Mouse (Mus musculus) adrenal gland, postnatal 36 days (tissue): Measurements from ENCODE around the gene Dhx30. TPM values are rescaled to one million over a fixed set of nuclear protein-coding genes. Genes with fewer than 3 reads are reported as not detected.
A peak's percentile ranks its signal among the peaks of the same experiment; 100 is the strongest.
"Not testable (repeated sequence)": the region's sequence is repeated elsewhere in the genome, so short reads cannot be mapped to it uniquely, and the experiment has no call there.

Experiments used
- DNase-seq, 2 experiments: peaks; one replicate each; pipeline ENCODE4 v3.0.0; 2021; ENCODE audit warnings: mixed read lengths in 1 of 2
- long read RNA-seq, 2 experiments: library from polyadenylated mRNA; stranded (forward); transcript quantifications; one replicate each; pipeline ENCODE4 v2.0.0; 2021; ENCODE audit warnings: borderline sequencing depth in 2 of 2
- total RNA-seq, 2 experiments: library from RNA; stranded (reverse); gene quantifications; 2 replicates each; pipeline ENCODE4 v1.2.3; 2021

Gene Dhx30
- 100 to 1,000 TPM in 1 of 2 experiments, 10 to 100 TPM in 1; 99.2 to 103 TPM for total RNA-seq
- long read RNA-seq, experiment 1, full-length matches to known transcripts = 20 of 61 reads
- long read RNA-seq, experiment 1, partial matches to known transcripts = 31 of 61 reads
- long read RNA-seq, experiment 1, other reads (novel, unspliced or antisense) = 10 of 61 reads
- long read RNA-seq, experiment 2, full-length matches to known transcripts = 13 of 20 reads
- long read RNA-seq, experiment 2, partial matches to known transcripts = 2 of 20 reads
- long read RNA-seq, experiment 2, other reads (novel, unspliced or antisense) = 5 of 20 reads

DNA sequence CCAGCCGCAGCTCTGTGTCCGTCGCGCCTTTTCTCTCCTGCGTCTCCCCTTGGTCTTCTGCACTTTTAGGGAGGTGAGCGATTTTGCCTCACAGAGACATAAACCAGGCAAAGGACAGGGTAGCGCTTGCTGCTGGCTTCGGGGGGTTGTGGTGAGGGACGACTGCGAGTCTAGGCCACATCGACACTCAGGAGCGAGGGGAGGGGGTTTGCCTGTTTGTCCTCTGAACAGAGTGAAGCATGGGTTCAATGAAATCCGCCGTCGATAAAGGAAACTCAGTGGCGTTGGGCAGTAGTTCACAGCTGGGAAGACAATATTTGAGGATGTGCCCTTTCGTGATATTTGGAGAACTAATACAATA, at the start of gene Dhx30:
TSS of gene Dhx30 (minus strand) at position 52 of the 361 bp plus-strand sequence.
- no peak for DNase-seq

DNA sequence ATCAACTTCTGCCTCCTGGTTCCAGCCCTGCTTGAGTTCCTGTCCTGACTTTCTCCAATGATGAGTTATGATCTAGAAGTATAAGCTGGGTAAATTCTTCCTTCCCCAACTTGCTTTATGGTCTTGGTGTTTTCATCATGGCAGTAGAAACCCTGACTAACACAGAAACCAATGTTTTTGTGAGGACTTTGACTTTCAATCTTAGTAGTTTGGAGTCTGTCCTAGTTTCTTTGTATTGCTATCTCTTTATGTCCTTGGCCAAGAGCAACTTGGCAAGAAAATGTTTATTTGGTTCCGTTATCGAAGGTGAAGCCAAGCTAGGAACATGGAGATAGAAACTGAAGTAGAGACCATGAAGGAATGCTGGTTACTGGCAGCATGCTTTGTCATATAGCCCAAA, 45.4 kb upstream of the Dhx30 start:
- DNase-seq = no peak

DNA sequence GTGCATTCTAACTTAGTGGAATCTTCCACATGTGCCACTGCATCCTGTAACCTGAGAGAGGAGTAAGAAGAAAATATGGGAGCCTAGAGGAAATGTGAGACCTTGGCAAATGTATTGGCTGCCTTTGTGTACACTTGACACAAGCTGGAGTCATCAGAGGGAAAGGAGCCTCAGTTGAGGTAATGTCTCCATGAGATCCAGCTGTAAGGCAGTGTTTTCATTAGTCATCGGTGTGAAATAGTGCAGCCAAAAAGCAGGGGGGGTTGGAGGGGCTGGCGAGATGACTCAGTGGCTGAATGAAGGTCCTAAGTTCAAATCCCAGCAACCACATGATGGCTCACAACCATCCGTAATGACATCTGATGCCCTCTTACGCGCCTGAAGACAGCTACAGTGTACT, 44.8 kb upstream of the Dhx30 start:
- DNase-seq = peak; percentile 26 to 30

- not testable (repeated sequence) for DNase-seq
Measured at GRCm38 (mm10) chr9:110160486-110160885, 42.9 kb upstream of the Dhx30 start.

DNA sequence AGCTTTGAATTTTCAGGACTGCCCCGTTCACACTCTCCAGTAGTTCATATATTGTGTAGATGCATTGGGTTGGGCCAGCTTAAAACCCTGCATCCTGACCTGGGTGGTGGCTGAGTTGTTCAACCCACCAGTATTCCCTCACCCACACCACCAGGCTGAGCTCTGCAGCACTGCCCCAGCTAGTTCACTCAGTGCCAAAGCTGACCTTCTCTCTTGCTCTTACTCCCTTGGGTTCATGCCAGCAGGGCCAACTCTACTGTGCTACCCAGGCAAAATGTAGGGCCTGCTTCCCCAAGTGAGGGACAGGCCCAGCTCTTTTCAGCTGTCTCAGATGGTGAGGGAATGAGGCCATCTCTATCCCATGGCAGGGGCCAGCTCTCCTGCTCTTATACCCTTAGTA, 41.4 kb upstream of the Dhx30 start:
- peak; percentile 74 to 80 for DNase-seq

DNA sequence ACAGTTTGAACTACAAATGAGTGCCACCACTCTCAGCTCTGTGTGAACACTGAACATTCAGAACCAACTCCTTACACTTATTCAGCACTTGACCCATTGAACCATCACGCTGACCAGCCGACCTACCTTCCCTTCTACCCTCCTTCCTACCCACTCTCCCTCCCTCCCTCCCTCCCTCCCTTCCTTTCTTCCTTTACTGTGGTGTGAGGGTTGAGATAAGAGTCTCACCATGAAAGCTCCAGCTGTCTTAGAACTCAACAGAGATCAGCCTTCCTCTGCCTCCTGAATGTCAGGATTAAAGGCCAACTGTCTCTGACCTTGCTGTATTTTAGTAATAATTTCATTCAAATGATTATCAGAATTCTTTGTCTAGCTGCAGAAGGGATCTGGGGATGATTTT, 31.0 kb upstream of the Dhx30 start:
- no peak for DNase-seq

DNA sequence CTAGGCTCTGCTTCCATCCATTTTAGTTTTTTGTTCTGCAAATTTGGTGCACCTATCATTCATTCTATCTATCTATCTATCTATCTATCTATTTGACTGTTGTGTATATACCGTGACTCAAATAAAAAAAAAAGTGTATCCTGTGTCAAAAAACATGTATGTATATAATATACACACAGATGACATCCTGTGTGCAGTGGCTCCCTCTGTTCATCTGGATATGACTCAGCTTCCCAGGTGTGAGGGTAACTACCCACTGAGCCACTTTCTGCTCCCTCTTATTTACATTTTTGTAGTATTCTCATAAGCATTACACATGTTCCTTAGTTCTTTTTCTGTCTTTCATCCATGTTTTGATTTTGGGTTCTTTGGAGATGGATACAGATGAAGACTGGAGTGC, 24.5 kb upstream of the Dhx30 start:
- DNase-seq = no peak

GRCm38 (mm10) chr9:110139119-110139518, 21.5 kb upstream of the Dhx30 start:
- DNase-seq = no peak

GRCm38 (mm10) chr9:110134176-110134575, 16.5 kb upstream of the Dhx30 start:
- no peak for DNase-seq

DNA sequence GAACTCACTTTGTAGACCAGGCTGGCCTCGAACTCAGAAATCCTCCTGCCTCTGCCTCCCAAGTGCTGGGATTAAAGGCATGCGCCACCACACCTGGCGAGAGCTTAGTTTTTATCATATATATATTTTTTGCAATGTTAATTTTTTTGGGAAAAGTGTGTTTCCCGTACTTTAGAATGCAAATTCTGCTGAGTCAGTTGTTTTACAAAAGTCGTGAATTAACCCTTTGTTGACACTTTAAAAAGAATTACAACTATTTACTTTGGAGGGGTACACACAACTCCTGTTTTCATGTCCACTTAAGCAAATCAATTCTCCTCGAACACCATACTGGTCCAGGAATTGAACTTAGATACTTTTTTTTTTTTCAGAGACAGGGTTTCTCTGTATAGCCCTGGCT, 15.3 kb upstream of the Dhx30 start:
- DNase-seq = no peak

- peak; percentile 58 to 75 for DNase-seq
Measured at GRCm38 (mm10) chr9:110132201-110132605, 14.6 kb upstream of the Dhx30 start.

DNA sequence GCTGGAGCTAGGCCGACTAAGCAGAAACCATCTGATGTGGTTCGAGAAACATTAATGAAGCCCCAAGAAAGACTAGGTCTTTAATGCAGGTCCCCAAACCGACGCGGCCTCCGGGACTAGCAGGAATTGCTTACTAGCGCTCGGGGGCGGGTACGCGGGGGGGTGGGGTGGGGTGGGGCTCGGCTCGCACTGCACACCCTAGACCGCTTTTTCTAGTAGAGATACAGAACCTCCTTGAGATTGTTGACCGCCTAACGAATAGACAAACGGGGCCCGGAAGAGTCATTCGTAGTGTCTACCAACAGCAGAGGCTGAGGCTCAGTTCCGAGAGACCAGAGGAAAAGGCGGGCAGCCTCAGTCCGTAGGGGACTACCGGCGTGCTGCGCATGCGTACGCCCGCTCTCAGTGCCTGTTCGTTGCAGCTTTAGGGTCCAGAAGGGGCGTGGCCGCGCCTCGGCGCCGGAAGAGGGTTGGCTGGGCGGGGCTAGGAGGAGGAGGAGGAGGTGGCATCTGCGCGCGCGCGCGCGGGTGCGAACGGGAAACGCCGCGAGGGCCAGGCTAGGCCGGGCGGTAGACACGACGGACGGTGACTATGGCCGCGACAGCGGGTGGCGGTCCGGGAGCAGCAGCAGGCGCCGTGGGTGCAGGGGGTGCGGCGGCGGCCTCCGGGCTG, 14.0 kb upstream of the Dhx30 start:
- DNase-seq = peak; percentile 100

DNA sequence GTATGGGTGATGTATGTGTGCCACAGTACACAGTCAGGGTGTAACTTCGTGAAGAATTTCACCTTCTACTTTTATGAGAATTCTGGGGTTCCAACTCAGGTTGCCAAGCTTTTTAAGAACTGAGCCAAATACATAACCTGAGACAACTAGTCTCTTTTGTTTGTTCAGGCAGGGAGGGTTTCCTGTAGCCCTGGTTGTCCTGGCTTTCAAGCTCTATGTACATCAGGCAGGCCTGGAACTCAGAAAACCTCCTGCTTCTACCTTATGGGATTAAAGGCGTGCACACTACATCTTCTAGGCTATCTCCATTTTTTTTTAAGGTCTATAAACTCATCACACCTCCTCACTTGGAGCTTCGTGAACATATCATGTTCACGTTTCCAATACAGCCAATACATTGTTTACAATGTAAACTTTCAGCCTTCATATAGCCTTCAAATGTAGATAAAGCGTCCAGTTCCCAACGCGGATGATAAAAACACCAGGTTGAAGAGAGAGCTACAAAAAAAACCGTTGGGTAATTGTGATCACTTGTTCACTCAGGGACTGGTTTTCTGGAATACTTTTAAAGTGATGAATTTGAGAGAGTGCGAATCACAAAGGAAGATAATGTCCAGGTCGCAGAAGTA, 13.4 kb upstream of the Dhx30 start:
- DNase-seq = no peak

- DNase-seq = not testable (repeated sequence)
Measured at GRCm38 (mm10) chr9:110124008-110124540, 6.4 kb upstream of the Dhx30 start.

DNA sequence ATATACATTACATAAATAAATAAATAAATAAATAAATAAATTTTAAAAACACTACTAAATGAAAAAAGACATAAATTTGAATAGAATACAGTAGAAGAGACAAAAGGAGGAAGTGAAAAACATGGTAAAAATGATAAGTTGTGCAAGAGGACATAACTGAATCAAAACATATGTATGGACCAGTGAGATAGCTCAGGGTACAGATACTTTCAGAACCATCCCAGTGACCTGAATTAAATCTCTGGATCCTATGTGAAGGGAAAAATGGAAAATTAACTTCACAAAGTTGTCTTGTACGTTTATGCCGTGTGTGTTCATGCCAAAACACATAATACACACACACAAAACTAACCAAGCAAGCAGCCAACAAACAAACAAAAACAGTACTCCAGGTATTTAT, 5.7 kb upstream of the Dhx30 start:
- no peak for DNase-seq

GRCm38 (mm10) chr9:110121424-110121823, 3.8 kb upstream of the Dhx30 start:
- DNase-seq = no peak

GRCm38 (mm10) chr9:110118249-110118648, 619 bp upstream of the Dhx30 start:
- no peak for DNase-seq

- peak; percentile 90 to 95 for DNase-seq
Measured at GRCm38 (mm10) chr9:110116977-110117778, 452 bp downstream of the Dhx30 start, which contains the start of gene Smarcc1. Smarcc1 (plus strand) TSS chr9:110117708.

GRCm38 (mm10) chr9:110116353-110116976, 1.2 kb downstream of the Dhx30 start:
- DNase-seq = no peak

- peak; percentile 97 to 98 for DNase-seq
Measured at GRCm38 (mm10) chr9:110100627-110101600, 16.7 kb downstream of the Dhx30 start.
